Mouse (Mus musculus) embryonic facial prominence, embryonic 10.5 days (tissue): ENCODE measurements around the gene Asic2. TPM values are rescaled to one million over a fixed set of nuclear protein-coding genes. Genes with fewer than 3 reads are reported as not detected.
A peak's percentile ranks its signal among the peaks of the same experiment; 100 is the strongest.

Experiments used
- DNase-seq: peaks from one replicate; pipeline ENCODE4 v3.0.0-alpha.2; 2017; ENCODE audit warnings: low spot score
- H3K27ac ChIP-seq: fragments of 300-500 bp; sonication (generic); replicated peaks from 2 replicates; pipeline ENCODE4 v1.5.1; 2016; ENCODE audit warnings: mild to moderate bottlenecking
- H3K27me3 ChIP-seq: fragments of 300-500 bp; sonication (generic); replicated peaks from 2 replicates; pipeline ENCODE4 v1.6.1; 2016; ENCODE audit warnings: low read depth, mild to moderate bottlenecking; ENCODE audit not compliant: poor library complexity, severe bottlenecking
- H3K36me3 ChIP-seq: fragments of 300-500 bp; sonication (generic); replicated peaks from 2 replicates; pipeline ENCODE4 v1.6.1; 2016; ENCODE audit warnings: mild to moderate bottlenecking, moderate library complexity
- H3K4me1 ChIP-seq: fragments of 300-500 bp; sonication (generic); 2 replicates; pipeline ENCODE4 v1.6.1; 2016
- H3K4me3 ChIP-seq: fragments of 300-500 bp; sonication (generic); 2 replicates; pipeline ENCODE4 v1.5.1; 2016; ENCODE audit warnings: mild to moderate bottlenecking, moderate library complexity
- H3K9me3 ChIP-seq: fragments of 300-500 bp; sonication (generic); 2 replicates; pipeline ENCODE4 v1.6.1; 2016; ENCODE audit warnings: mild to moderate bottlenecking
- WGBS: fragments of 180-500 bp; shearing (Covaris S2); methylation state at CpG from one replicate; pipeline ENCODE4 v1.1.7; 2016; 5-methylcytosine and 5-hydroxymethylcytosine counted together
- polyA plus RNA-seq: library from polyadenylated mRNA; unstranded; fragments of >200 nt; fragmentation: Nextera tagmentation; extraction: Ambion mirVana; gene quantifications from 2 replicates; pipeline ENCODE4 v1.2.1, GENCODE M21; 2016

Asic2 gene
- polyA plus RNA-seq, 1 experiment from 2014 or later, result 0.66 TPM

GRCm38 (mm10) chr11:81055446-81056145 lies 912.7 kb downstream of the Asic2 start:
- WGBS, result 84% methylated on average over 12 of the region's 12 CpGs
- DNase-seq, result no peak
- no peak overlapping the region for H3K27ac ChIP-seq
- H3K4me3 ChIP-seq, result no peak overlapping the region
- H3K27me3 ChIP-seq, result no peaks in the 10 kb centered on the region
- no peaks in the 10 kb centered on the region for H3K36me3 ChIP-seq
- H3K4me1 ChIP-seq, result no peaks in the 10 kb centered on the region
- H3K9me3 ChIP-seq, result no peaks in the 10 kb centered on the region

- Histone ChIP-seq H3K4me3 (no peak overlapping the region), H3K27ac (no peak overlapping the region), H3K36me3 (no peaks in the 10 kb centered on the region), H3K4me1 (no peaks in the 10 kb centered on the region), H3K27me3 (no peaks in the 10 kb centered on the region), H3K9me3 (no peaks in the 10 kb centered on the region)
- no peak for DNase-seq
- 90% methylated on average over 8 of the region's 8 CpGs for WGBS
Observed at GRCm38 (mm10) chr11:81053826-81054225, 914.4 kb downstream of the Asic2 start.

GRCm38 (mm10) chr11:81041671-81042070 lies 926.6 kb downstream of the Asic2 start:
- Histone ChIP-seq H3K27me3 (no peaks in the 10 kb centered on the region), H3K4me3 (no peak overlapping the region), H3K36me3 (no peaks in the 10 kb centered on the region), H3K27ac (no peak overlapping the region), H3K4me1 (peaks cover 10% of the 10 kb centered on the region; the same call in 1 of the 2 replicates), H3K9me3 (no peaks in the 10 kb centered on the region)
- WGBS, result 70% methylated on average over 3 of the region's 3 CpGs
- no peak for DNase-seq

- no peaks in the 10 kb centered on the region for H3K36me3 ChIP-seq
- WGBS, result 68% methylated on average over 5 of the region's 5 CpGs
Observed at GRCm38 (mm10) chr11:81039976-81040375, 928.3 kb downstream of the Asic2 start.

GRCm38 (mm10) chr11:81032151-81032550 lies 936.1 kb downstream of the Asic2 start:
- Histone ChIP-seq H3K27ac (no peak overlapping the region), H3K36me3 (no peaks in the 10 kb centered on the region), H3K4me3 (no peak overlapping the region), H3K9me3 (no peaks in the 10 kb centered on the region), H3K4me1 (no peaks in the 10 kb centered on the region), H3K27me3 (no peaks in the 10 kb centered on the region)
- DNase-seq, result no peak
- 81% methylated on average over 3 of the region's 3 CpGs for WGBS

More at GRCm38 (mm10) chr11:81039976-81040375, 928.3 kb downstream of the Asic2 start:
- no peak for DNase-seq
- Histone ChIP-seq H3K4me3 (no peak overlapping the region), H3K27me3 (no peaks in the 10 kb centered on the region), H3K9me3 (no peaks in the 10 kb centered on the region), H3K27ac (no peak overlapping the region), H3K4me1 (peaks cover 10% of the 10 kb centered on the region; the same call in 1 of the 2 replicates)

- no peak overlapping the region for H3K4me3 ChIP-seq
- H3K36me3 ChIP-seq, result no peaks in the 10 kb centered on the region
- H3K9me3 ChIP-seq, result 0 out of 2 replicates have a peak, but pooled peaks cover 3% of the 10 kb centered on the region
- H3K4me1 ChIP-seq, result no peaks in the 10 kb centered on the region
- no peak for DNase-seq
- H3K27me3 ChIP-seq, result no peaks in the 10 kb centered on the region
- WGBS, result 96% methylated on average over 8 of the region's 8 CpGs
- no peak overlapping the region for H3K27ac ChIP-seq
Observed at GRCm38 (mm10) chr11:81014776-81015175, 953.5 kb downstream of the Asic2 start.

- Histone ChIP-seq H3K36me3 (no peaks in the 10 kb centered on the region), H3K4me1 (no peaks in the 10 kb centered on the region), H3K9me3 (0 out of 2 replicates have a peak, but pooled peaks cover 3% of the 10 kb centered on the region), H3K27ac (no peak overlapping the region), H3K4me3 (no peak overlapping the region), H3K27me3 (no peaks in the 10 kb centered on the region)
- DNase-seq, result no peak
- WGBS, result 93% methylated on average over 6 of the region's 6 CpGs
Observed at GRCm38 (mm10) chr11:81013501-81013900, 954.8 kb downstream of the Asic2 start.

GRCm38 (mm10) chr11:81010766-81011165 lies 957.5 kb downstream of the Asic2 start:
- Histone ChIP-seq H3K27me3 (no peaks in the 10 kb centered on the region), H3K9me3 (0 out of 2 replicates have a peak, but pooled peaks cover 3% of the 10 kb centered on the region), H3K36me3 (no peaks in the 10 kb centered on the region), H3K4me3 (no peak overlapping the region), H3K27ac (no peak overlapping the region), H3K4me1 (no peaks in the 10 kb centered on the region)
- no peak for DNase-seq
- 83% methylated on average over 7 of the region's 7 CpGs for WGBS

- WGBS, result 89% methylated on average over 12 of the region's 12 CpGs
- no peaks in the 10 kb centered on the region for H3K4me1 ChIP-seq
- no peak overlapping the region for H3K4me3 ChIP-seq
- no peaks in the 10 kb centered on the region for H3K36me3 ChIP-seq
- DNase-seq, result no peak
- no peaks in the 10 kb centered on the region for H3K27me3 ChIP-seq
- no peaks in the 10 kb centered on the region for H3K9me3 ChIP-seq
- H3K27ac ChIP-seq, result no peak overlapping the region
Observed at GRCm38 (mm10) chr11:81009366-81009765, 958.9 kb downstream of the Asic2 start.

GRCm38 (mm10) chr11:81005831-81006230 lies 962.4 kb downstream of the Asic2 start:
- no peaks in the 10 kb centered on the region for H3K4me1 ChIP-seq
- no peak overlapping the region for H3K27ac ChIP-seq
- H3K9me3 ChIP-seq, result no peaks in the 10 kb centered on the region
- peak; percentile 64 for DNase-seq
- H3K36me3 ChIP-seq, result no peaks in the 10 kb centered on the region
- no peak overlapping the region for H3K4me3 ChIP-seq
- H3K27me3 ChIP-seq, result no peaks in the 10 kb centered on the region
- 67% methylated on average over 2 of the region's 2 CpGs for WGBS

- DNase-seq, result no peak
- H3K27ac ChIP-seq, result no peak overlapping the region
- H3K27me3 ChIP-seq, result no peaks in the 10 kb centered on the region
- 50% methylated on average over 10 of the region's 10 CpGs for WGBS
- H3K9me3 ChIP-seq, result no peaks in the 10 kb centered on the region
- no peaks in the 10 kb centered on the region for H3K36me3 ChIP-seq
- no peaks in the 10 kb centered on the region for H3K4me1 ChIP-seq
- no peak overlapping the region for H3K4me3 ChIP-seq
Observed at GRCm38 (mm10) chr11:81002769-81003430, 965.4 kb downstream of the Asic2 start.

GRCm38 (mm10) chr11:80995621-80996020 lies 972.6 kb downstream of the Asic2 start:
- no peaks in the 10 kb centered on the region for H3K4me1 ChIP-seq
- H3K9me3 ChIP-seq, result no peaks in the 10 kb centered on the region
- no peaks in the 10 kb centered on the region for H3K27me3 ChIP-seq
- H3K27ac ChIP-seq, result no peak overlapping the region
- H3K36me3 ChIP-seq, result no peaks in the 10 kb centered on the region
- no peak for DNase-seq
- 85% methylated on average over 5 of the region's 5 CpGs for WGBS
- no peak overlapping the region for H3K4me3 ChIP-seq

- WGBS, result 79% methylated on average over 5 of the region's 5 CpGs
- Histone ChIP-seq H3K9me3 (no peaks in the 10 kb centered on the region), H3K27ac (no peak overlapping the region), H3K27me3 (no peaks in the 10 kb centered on the region), H3K4me1 (no peaks in the 10 kb centered on the region), H3K4me3 (no peak overlapping the region), H3K36me3 (no peaks in the 10 kb centered on the region)
- no peak for DNase-seq
Observed at GRCm38 (mm10) chr11:80983530-80983929, 984.7 kb downstream of the Asic2 start.
